Mouse (Mus musculus) left cerebral cortex, postnatal 10 days (tissue): Measurements from ENCODE around the gene Rora. TPM values are rescaled to one million over a fixed set of nuclear protein-coding genes. Genes with fewer than 3 reads are reported as not detected.

Experiments
- DNase-seq, 2 experiments: peaks; one replicate each; pipeline ENCODE4 v3.0.0; 2021 to 2022; ENCODE audit warnings: low spot score in 2 of 2, mixed read lengths in 1 of 2; ENCODE audit errors: extremely low spot score in 1 of 2
- intact Hi-C: fragments of 180-260 bp; cut with DNase I; formaldehyde crosslinking; loops from one replicate; pipeline ENCODE4 v1.15.1; 2025
- total RNA-seq, 2 experiments: library from RNA; stranded (reverse); gene quantifications; 2 replicates each; pipeline ENCODE4 v1.2.3; 2021

Gene Rora
- total RNA-seq, 2 experiments from 2014 or later, result 41.2 to 44.1 TPM

DNA sequence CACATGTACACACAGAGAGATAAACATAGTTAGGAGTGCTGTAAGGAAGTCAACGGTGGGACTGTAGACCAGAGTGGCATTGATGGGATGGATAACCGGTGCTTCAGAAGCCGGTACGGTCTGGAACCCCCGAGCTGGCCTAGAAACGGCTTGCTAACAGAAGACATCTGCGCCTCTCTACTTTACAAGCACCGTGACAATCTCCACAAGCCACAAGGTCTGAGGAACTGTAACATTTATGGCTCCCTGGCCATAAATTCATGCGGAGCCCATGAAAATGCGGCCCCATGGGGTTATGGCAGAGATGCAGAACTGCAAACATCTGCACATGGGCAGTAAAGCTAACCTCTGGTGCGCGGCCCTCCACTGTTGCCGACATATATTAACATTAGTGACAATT lies 141.7 kb downstream of the Rora start:
- DNase-seq, result no peak
- intact Hi-C loops, result no loop called here

DNA sequence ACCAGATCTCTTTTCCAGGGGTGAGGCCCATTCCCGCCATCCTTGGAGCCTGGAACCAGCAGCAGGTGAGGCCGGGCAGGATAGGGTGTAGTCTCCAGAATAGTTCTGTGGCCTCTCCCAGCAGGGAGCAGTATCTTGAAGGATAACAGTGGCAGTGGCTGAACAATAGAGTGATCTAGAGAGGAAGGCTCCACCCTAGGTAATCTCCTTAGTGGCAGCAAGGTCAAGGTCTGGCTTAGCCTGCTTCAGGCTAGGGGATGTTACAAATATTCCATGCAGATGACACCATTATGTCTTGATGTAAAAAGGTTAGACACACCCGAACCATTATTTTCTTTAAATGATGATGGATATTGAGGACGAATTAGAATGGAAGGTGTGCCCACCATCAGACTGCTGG lies 144.6 kb downstream of the Rora start:
- intact Hi-C loops, result no loop called here
- no peak for DNase-seq

DNA sequence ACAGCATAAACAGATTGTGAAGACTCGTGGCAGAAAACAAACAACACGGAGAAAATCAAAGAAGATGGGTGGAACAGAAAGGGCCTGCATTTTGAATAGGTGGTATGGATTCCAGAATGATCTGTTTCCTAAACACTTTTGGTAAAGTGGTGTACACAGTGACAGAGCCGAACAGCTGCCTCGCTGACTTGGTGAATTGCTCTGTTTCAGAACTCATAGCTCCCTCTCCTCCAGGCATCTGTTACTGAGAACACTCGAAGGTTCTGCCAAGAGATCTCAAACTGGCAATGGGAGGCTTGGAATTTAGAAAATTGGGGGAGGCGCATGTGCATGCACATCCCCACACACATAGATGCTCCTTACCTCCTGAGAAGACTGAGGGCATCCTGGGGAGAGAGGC lies 145.5 kb downstream of the Rora start:
- DNase-seq, result peak in 1 of 2 experiments; percentile 62
- intact Hi-C loops, result no loop called here

DNA sequence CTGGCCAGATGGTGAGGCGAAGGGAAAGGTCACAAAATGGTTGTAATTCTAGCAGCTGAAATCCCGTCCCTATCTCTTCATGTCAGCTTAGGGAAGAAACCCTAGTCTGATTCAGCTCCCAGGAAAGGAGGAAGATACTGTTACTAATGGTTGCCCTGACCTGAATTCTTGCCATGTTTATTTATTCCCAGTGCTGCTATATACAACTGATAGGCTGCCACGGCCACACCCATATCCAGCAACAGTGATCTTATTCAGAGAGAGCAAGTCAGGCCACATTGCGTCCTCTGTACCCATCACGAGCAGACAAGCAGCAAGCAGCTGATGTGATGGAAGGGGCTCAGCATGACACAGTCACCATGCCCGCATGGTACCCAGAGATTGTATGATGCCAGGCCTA lies 150.6 kb downstream of the Rora start:
- DNase-seq, result no peak
- intact Hi-C loops, result no loop called here

DNA sequence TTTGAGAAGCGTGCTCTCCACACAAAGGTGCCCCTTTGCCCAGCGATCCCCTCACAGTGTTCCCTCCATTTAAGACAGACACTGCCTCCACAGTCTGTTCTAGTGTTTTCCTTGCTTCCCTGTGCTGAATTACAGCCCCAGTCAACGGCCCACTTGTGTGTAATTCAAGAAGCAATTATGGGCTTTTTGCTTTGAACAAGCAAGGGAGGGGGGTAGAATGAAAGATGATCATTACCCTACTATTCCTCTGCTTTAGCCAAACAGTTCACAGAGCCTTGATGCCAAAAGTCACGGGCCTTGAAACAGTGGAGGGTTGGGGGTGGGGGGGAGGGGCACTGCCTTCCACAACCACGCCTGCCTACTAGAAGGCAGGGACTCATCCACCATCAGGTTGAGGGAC lies 152.2 kb downstream of the Rora start:
- intact Hi-C loops, result no loop called here
- no peak for DNase-seq

DNA sequence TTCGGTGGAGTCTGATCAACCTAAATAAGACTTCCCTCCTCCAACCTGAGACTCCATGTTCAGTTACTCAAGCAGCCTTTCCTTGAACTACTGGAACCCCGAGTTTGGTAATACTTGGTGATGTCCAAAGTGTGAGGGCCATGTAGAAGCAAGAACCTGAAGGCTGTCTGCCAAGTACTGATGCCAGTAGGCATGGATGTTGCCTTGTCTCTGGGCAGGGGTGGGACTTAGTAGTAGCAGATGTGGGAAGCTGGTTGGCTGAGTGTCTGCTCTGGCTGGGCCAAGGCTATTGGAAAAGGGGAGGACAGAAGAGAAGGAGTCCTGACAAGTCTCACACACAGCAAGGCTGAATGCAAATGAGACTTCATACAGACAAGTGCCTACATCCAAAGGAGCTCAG lies 154.1 kb downstream of the Rora start:
- no peak for DNase-seq
- intact Hi-C loops, result no loop called here

DNA sequence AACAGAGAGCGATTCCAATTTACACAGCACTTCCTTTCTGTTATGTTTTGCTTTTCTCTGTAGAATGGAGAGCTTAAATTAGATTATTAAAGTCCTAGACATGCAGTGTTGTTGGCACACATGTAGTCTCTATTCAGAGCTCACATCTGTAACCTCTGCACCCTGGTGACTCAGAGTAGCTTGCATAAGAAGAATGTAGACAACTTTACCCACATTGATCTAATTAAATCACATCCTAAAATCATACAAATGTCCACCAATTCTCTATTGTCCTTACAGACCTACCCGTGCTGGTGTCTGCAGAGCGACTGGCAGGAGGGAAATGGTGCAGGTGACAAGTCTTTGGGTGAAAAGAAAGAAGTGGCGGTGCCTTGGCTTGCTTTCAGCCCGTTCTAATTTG lies 155.9 kb downstream of the Rora start:
- DNase-seq, result no peak
- intact Hi-C loops, result no loop called here

DNA sequence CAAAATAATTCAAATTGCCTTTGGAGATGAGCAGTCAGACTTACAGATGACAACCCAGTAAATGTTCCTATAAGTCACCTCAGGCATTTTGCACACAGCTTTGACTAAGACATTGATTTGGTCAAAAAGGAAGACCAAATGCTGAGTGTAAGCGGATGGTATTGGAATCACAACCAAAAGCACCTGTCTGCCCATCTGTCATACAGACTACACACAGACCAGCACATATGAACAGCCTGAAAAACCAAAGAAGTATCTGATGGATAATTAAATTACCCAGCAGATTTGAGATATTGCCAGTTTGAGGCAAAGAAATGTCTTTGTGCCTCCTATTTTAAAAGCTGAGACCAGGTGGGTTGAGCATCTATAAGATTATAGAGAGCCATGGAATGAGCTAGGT lies 161.1 kb downstream of the Rora start:
- intact Hi-C loops, result no loop called here
- DNase-seq, result no peak

DNA sequence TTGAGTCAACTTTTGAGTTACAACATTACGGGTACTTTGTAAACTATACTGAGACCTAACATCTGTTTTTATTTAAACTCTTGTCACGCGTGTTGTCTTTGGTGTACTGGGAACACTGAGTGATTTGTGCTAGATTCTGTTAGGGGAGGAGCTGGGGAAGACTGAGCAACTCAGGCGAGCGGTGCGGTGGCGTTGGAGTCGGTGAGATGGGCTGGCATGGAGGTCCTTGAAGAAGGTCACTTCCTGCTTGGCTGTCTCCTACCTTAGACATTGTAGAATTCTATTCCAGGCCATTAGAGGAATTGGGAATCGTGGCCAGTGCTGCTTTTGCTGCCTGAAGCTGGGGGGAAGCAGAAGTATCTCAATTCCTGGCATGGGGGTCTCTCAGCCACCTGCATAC lies 162.3 kb downstream of the Rora start:
- intact Hi-C loops, result no loop called here
- no peak for DNase-seq

DNA sequence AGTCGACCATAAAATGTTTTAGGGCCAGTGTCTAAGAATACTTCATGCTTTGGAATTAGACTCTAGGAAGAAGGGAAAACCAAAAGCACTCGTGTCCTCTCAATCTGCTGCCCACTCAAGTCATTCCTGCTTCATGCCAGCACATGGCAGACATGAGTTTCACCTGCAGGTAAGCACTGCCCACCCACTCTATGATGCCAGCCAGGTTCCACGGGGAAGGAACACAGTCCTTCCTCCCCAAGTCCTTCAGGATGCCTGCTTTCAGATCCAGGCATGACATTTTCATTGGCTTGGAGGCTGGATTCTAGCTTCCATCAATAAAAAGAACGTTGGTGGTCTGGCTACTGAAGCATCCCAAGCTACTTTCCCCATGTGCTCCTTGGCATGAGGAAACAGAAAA lies 166.4 kb downstream of the Rora start:
- DNase-seq, result no peak
- intact Hi-C loops, result no loop called here

DNA sequence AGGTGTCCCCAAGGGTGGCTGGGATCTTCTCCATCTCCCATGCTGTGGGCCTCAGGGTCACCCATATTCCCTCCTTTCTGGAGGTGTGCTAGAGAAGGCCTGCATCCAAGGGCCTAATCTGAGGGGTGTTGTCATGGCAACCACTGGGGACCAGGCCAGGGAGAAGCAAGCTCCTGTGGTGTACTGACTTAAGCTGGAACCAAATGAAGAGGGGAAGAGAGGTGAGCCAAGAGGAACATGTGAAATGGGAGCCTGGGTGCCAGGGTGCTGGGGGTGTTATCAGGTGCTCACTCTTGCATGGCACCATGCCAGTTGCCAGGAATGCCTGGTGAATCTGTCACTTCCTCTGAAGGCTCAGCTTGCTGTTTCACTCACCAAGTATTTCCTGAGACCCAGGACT lies 166.9 kb downstream of the Rora start:
- DNase-seq, result peak in 1 of 2 experiments; percentile 37
- intact Hi-C loops, result no loop called here

DNA sequence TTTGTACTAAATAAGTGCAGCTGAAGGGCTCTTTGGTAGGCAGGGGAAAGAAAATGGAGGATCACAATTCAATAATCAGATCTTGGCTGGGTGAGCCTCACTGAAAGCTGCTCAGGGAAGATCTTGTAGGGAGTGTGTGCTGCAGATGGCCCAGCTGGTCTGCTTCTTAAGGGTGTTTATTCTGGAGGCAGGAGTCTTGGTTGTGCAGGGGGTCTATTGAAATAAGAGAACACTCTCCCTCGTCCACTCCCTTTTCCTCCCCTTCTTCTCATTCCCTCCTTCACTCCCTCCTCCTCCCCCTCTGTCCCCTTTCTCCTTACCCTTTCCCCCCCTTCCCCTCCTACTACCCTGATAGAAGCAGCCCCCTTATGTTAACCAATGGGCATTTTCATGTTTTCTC lies 167.8 kb downstream of the Rora start:
- intact Hi-C loops, result no loop called here
- DNase-seq, result no peak

DNA sequence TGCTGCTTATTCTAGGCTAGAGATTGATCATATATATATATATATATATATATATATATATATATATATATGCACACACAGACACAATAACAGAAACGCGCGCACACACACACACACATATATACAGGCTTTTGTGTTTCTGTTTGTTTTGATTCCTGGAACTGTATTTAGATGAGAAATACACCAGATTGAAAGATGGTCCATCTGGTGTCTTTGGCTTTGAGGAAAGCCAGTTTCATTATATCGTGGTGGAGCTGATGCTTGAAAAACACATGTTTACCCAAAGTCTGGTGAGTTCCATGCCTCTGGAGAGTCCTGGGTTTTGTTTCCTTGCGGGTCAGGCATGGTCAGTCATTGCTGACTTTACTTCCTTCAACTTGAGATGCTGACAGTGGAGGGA lies 169.7 kb downstream of the Rora start:
- intact Hi-C loops, result no loop called here
- no peak for DNase-seq

DNA sequence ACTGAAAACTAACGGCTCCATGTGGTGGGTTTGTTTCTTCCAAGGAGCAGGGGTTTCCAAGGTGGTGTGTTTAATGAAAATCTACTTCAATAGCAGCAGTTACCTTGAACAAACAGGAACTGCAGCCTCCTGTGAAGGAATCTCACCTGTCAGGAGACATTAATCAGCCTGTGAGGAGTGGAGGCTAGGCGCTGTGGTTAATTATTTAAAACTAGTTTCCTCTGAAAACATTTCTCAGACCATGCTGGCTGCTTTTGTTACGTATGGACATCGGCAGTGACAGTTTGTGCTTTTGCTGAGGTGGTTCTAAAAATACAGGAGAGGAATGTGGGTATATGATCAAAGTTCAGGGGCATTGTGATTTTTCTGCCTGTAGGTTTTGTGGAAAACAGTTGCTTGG lies 171.5 kb downstream of the Rora start:
- intact Hi-C loops, result no loop called here

DNA sequence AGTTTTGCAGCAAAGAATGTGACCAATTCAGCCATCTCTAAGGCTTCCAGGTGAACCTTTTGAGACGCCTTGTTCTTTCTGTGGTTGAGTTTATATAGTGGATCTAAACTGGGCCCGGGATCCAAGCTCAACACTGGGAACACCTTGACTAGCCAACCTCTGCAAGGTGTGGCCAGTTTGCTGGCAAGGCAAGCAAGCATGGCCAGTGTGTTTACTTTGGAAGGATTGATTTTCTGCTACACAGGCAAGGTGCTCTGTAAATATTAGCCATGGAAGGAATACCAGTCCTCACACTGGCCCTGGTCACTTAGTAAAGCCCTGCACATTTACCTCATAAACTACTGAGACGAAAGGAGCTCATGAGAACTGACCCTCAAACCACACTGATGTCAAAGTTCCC lies 172.3 kb downstream of the Rora start:
- intact Hi-C loops, result no loop called here
- no peak for DNase-seq

More for the DNA sequence above, 171.5 kb downstream of the Rora start:
- no peak for DNase-seq

DNA sequence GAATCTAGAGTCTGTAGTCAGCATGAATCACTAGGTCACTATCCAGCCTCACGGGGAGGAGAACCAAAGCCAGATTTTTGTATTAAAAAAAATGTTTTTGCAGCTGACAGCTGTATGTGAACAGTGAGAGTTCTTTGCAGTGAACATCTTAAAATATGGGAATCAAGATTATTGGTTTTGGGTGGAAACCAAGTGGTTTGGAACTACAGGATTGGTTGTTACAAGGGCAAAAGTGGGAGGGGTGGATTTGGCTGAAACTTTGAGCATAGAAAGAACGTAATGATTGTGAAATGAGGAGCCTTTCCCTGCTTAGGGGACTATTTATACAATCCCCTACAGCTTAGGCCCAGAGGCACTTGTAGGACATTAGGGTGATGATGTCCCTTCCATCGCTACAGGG lies 173.9 kb downstream of the Rora start:
- peak in 1 of 2 experiments; percentile 25 for DNase-seq
- intact Hi-C loops, result no loop called here

DNA sequence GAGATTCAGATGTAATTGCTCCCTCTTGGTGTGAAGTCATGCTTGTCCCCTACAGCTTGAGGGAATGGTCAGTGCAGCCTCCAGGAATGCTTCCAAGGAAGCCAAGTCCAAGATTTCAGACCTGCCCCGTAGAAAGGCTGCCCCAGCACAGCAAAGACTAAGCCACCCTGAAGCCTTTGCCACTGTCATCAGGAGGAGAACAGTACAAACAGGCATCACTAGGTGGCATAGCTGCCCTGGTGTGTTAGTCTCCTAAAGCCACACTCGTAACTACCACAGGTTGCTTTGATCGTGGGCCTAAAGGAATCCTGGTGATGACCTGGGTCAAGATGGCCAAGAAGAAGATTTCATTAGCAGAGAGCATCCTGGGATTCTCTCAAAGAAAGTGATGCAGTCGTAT lies 176.3 kb downstream of the Rora start:
- peak; percentile 19 to 30 for DNase-seq
- intact Hi-C loops, result loop anchor here (5.0 kb wide), 1 partner anchor 462 kb away; no protein-coding TSS in a partner anchor

DNA sequence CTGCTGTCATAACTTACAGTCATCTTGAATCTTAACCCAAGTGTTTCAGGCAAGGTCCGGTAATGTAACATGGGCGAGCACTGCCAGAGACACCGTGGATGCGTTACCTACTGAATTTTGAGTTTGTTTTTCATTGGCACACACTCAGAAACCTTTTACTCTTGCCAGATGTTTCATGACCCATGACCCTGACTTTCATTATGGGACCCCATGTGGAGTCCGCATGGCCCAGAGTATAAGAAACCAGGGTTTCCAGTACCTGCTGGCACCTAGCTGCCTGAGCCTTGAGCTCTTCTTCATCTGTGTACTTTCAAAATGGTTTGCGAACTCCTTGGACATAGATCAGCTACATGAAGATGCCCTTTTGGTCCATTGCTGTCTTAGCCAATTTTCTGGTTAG lies 179.7 kb downstream of the Rora start:
- DNase-seq, result no peak
- intact Hi-C loops, result loop anchor here (5.0 kb wide), 1 partner anchor 459 kb away; no protein-coding TSS in a partner anchor

DNA sequence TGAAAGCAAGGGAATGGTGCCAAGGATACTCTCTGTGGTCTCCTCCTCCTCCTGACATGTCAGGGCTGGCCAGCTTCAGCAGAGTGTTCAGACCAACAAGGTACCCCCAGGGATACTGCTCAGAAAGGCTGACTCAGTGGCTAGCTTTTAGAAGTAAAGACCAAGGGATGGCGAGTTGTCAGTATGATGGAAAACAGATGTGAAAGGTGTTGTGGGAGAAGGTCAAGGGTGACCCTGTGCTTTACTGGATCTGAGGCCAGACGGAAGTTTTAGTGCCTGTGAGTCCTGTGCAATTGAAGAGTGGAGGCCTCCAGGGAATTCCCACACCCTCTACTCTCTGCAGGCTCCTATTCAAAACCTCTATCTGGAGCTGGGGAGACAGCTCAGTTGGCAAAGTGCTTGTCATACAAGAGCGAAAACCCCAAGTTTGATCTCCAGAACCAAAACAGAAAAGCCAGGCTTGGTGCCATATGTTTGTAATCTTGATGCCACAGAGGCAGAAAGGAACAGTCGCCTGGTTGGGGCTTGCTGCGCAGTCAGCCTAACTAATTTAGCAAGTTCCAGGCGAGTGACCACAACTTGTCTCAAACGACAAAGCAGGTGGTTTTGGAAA lies 181.6 kb downstream of the Rora start:
- intact Hi-C loops, result no loop called here
- no peak for DNase-seq

DNA sequence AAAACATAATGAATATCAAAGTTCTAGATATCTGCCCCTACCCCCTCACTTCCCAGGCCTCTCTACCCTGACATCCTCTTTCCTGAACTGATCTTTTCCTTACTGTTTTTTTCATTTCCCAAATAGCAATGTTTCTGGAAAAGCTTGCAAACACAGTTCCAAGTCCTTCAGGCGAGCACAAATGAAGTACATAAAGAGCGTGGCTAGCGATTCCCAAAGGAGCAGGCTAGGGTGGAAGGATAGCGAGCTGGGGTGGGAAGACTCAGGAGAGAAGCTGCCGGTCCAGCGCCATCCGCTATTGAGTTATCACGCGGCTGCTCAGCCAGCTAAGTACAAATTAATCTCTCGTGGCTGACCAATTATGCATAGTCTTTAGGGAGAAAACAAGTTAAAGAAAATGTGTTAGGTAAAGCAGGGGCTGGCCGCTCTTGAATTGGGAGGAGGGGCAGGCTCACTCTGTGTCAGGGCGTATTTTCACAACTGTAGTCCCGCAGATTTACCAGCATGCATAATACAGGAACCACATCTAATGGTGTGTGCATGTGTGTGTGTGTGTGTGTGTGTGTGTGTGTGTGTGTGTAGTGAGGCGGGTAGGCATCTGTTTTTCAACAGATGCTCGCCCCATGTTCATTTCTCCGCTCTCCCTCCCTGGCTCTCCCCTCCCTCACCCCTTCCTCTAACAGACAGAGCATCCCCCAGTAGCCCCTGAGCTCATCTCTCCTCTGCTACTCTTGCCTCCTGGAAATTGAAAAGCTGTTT lies 188.7 kb downstream of the Rora start:
- DNase-seq, result no peak
- intact Hi-C loops, result no loop called here

DNA sequence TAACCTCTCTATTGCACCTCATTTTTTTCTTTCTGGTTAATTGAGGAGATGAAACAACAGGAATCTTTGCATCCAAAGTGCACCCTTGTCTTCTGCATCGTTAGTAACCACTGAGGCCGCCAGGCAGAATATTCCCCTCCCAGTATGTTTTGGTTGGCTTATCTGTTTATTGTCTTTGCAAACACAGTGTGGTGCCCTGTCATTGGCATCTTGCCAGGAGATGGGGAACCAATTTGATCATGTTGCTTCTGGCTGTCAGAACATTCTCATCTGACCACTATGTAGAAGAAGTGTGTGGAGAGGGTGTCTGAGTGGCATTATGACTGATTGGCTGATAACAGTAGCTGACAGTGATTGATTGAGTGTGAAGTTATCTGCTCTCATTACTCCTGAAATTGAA lies 192.0 kb downstream of the Rora start:
- DNase-seq, result peak in 1 of 2 experiments; percentile 48
- intact Hi-C loops, result no loop called here
